Mouse (Mus musculus) MEL (cell line): ENCODE data around the gene Aff1. TPM values are rescaled to one million over a fixed set of nuclear protein-coding genes. Genes with fewer than 3 reads are reported as not detected.

ENCODE experiments used
- DNase-seq: peaks from one replicate; pipeline ENCODE4 v3.0.0; 2011; ENCODE audit warnings: low read depth, low spot score
- H3K27ac ChIP-seq: 2 replicates; pipeline ENCODE4 v1.5.1; 2012; ENCODE audit warnings: low read depth, mild to moderate bottlenecking, control low read depth, low read length, moderate library complexity; ENCODE audit not compliant: control insufficient read depth
- H3K27me3 ChIP-seq, 2 experiments: fragments of 150-350 bp in 1 of 2; sonication (generic) in 1 of 2; 2 replicates each; pipeline ENCODE4 v1.6.1; 2012; ENCODE audit warnings: low read length in 2 of 2, mild to moderate bottlenecking in 2 of 2, improper control_type of control experiment in 1 of 2, moderate library complexity in 1 of 2; ENCODE audit not compliant: insufficient read depth in 2 of 2, control insufficient read depth in 1 of 2
- H3K36me3 ChIP-seq, 2 experiments: 2 replicates each; pipeline ENCODE4 v1.6.1; 2012 to 2014; ENCODE audit warnings: low read length in 2 of 2, improper control_type of control experiment in 1 of 2, inconsistent platforms in 1 of 2, mild to moderate bottlenecking in 1 of 2; ENCODE audit not compliant: insufficient read depth in 2 of 2, control insufficient read depth in 1 of 2
- H3K4me1 ChIP-seq, 2 experiments: fragments of 150-350 bp in 1 of 2; sonication (generic) in 1 of 2; 2 replicates each; pipeline ENCODE4 v1.6.1; 2012; ENCODE audit warnings: low read length in 2 of 2, improper control_type of control experiment in 1 of 2, mild to moderate bottlenecking in 1 of 2; ENCODE audit not compliant: insufficient read depth in 2 of 2, control insufficient read depth in 1 of 2
- H3K4me3 ChIP-seq, 2 experiments: fragments of 150-350 bp in 1 of 2; sonication (generic) in 1 of 2; 2 replicates each; pipeline ENCODE4 v1.5.1; 2012; ENCODE audit warnings: low read depth in 2 of 2, low read length in 2 of 2, mild to moderate bottlenecking in 2 of 2, moderate library complexity in 2 of 2, control low read depth in 1 of 2, improper control_type of control experiment in 1 of 2; ENCODE audit not compliant: control insufficient read depth in 1 of 2, insufficient read depth in 1 of 2
- H3K79me2 ChIP-seq: 2 replicates; pipeline ENCODE4 v1.6.1; 2012; ENCODE audit warnings: mild to moderate bottlenecking, low read length, moderate library complexity; ENCODE audit not compliant: control insufficient read depth, poor library complexity, insufficient read depth
- H3K9ac ChIP-seq: 2 replicates; pipeline ENCODE4 v1.6.1; 2012; ENCODE audit warnings: low read depth, mild to moderate bottlenecking, control low read depth, low read length, moderate library complexity; ENCODE audit not compliant: control insufficient read depth, poor library complexity, severe bottlenecking
- H3K9me3 ChIP-seq: fragments of 150-350 bp; sonication (generic); replicated peaks from 2 replicates; pipeline ENCODE4 v1.6.1; 2012; ENCODE audit warnings: mild to moderate bottlenecking, low read length, improper control_type of control experiment, moderate library complexity; ENCODE audit not compliant: insufficient read depth
- CHD2 ChIP-seq: IDR thresholded peaks from 2 replicates; pipeline ENCODE4 v1.6.1; 2011; ENCODE audit warnings: low read length, improper control_type of control experiment
- E2F4 ChIP-seq: IDR thresholded peaks from 2 replicates; pipeline ENCODE4 v1.6.1; 2011; ENCODE audit warnings: low read depth, low read length, improper control_type of control experiment, borderline replicate concordance
- ETS1 ChIP-seq: IDR thresholded peaks from 2 replicates; pipeline ENCODE4 v1.6.1; 2012; ENCODE audit warnings: low read depth, mild to moderate bottlenecking, inconsistent platforms, low read length, improper control_type of control experiment, moderate library complexity
- GABPA ChIP-seq: IDR thresholded peaks from 2 replicates; pipeline ENCODE4 v1.6.1; 2012; ENCODE audit warnings: low read depth, mild to moderate bottlenecking, inconsistent platforms, low read length, improper control_type of control experiment, moderate library complexity
- GATA1 ChIP-seq: IDR thresholded peaks from 2 replicates; pipeline ENCODE4 v1.6.1; 2011; ENCODE audit warnings: low read depth, low read length, improper control_type of control experiment
- JUND ChIP-seq: IDR thresholded peaks from 2 replicates; pipeline ENCODE4 v1.6.1; 2011; ENCODE audit warnings: low read depth, mild to moderate bottlenecking, improper control_type of control experiment, low read length
- KAT2A ChIP-seq: conservative IDR thresholded peaks from 2 replicates; pipeline ENCODE4 v1.6.1; 2012; ENCODE audit warnings: low read depth, low read length, improper control_type of control experiment, inconsistent platforms
- MAZ ChIP-seq: IDR thresholded peaks from 2 replicates; pipeline ENCODE4 v1.6.1; 2012; ENCODE audit warnings: low read depth, mild to moderate bottlenecking, inconsistent platforms, low read length, improper control_type of control experiment
- POLR2AphosphoS2 ChIP-seq: IDR thresholded peaks from 2 replicates; pipeline ENCODE4 v1.6.1; 2011; ENCODE audit warnings: low read length, improper control_type of control experiment
- RAD21 ChIP-seq: IDR thresholded peaks from 2 replicates; pipeline ENCODE4 v1.6.1; 2011; ENCODE audit warnings: mild to moderate bottlenecking, low read depth, low read length, improper control_type of control experiment
- TAL1 ChIP-seq: IDR thresholded peaks from 2 replicates; pipeline ENCODE4 v1.6.1; 2012; ENCODE audit warnings: mild to moderate bottlenecking, inconsistent platforms, low read length, moderate library complexity, mixed read lengths
- TBP ChIP-seq: IDR thresholded peaks from 2 replicates; pipeline ENCODE4 v1.8.0; 2011; ENCODE audit warnings: low read depth, low read length, improper control_type of control experiment
- TCF12 ChIP-seq: IDR thresholded peaks from 2 replicates; pipeline ENCODE4 v1.6.1; 2014; ENCODE audit warnings: low read depth, mild to moderate bottlenecking, inconsistent platforms, low read length, improper control_type of control experiment, moderate library complexity
- USF1 ChIP-seq: IDR thresholded peaks from 2 replicates; pipeline ENCODE4 v1.6.1; 2014; ENCODE audit warnings: low read depth, mild to moderate bottlenecking, inconsistent platforms, low read length, improper control_type of control experiment, moderate library complexity
- ZKSCAN1 ChIP-seq: IDR thresholded peaks from 2 replicates; pipeline ENCODE4 v1.6.1; 2012; ENCODE audit warnings: low read depth, mild to moderate bottlenecking, inconsistent platforms, low read length, improper control_type of control experiment, moderate library complexity
- ZMIZ1 ChIP-seq: IDR thresholded peaks from 2 replicates; pipeline ENCODE4 v1.6.1; 2012; ENCODE audit warnings: low read depth, mild to moderate bottlenecking, inconsistent platforms, low read length, improper control_type of control experiment, moderate library complexity
- polyA plus RNA-seq, 2 experiments: library from polyadenylated mRNA; stranded (reverse) in 1 of 2; unstranded in 1 of 2; fragments of >175 nt in 1 of 2; fragments of >200 nt in 1 of 2; gene quantifications; 2 replicates each; pipeline versions ENCODE4 v1.2.1 to v1.2.4; 2012; ENCODE audit warnings: low replicate concordance in 2 of 2, low read depth in 1 of 2; ENCODE audit not compliant: insufficient read length in 2 of 2, insufficient read depth in 1 of 2, missing spikeins in 1 of 2
- total RNA-seq: library from RNA; depleted of rRNA; stranded (reverse); fragments of 300-350 nt; gene quantifications from 2 replicates; pipeline ENCODE4 v1.2.3, GENCODE M21; 2012

Aff1 gene
- total and polyA plus RNA-seq, 3 experiments, result 5.4 to 13.4 TPM; not detected in 1

- no peaks in the 10 kb centered on the region for H3K9me3 ChIP-seq
- no peak overlapping the region for H3K4me3 ChIP-seq
- no peaks in the 10 kb centered on the region for H3K27me3 ChIP-seq
- H3K79me2 ChIP-seq, result no peaks in the 10 kb centered on the region
- H3K9ac ChIP-seq, result no peak overlapping the region
- H3K4me1 ChIP-seq, result peaks cover 0 to 5% of the 10 kb centered on the region in 2 experiments; a peak in 2 of 4 replicates
- TF ChIP-seq TCF12 (no peak), USF1 (no peak), TAL1 (no peak), POLR2AphosphoS2 (no peak), MAZ (no peak)
- no peak overlapping the region for H3K27ac ChIP-seq
- peaks cover 2 to 19% of the 10 kb centered on the region in 2 experiments; a peak in 3 of 4 replicates for H3K36me3 ChIP-seq
- no peak for DNase-seq
Measured at GRCm38 (mm10) chr5:103835471-103836147, 143.4 kb downstream of the Aff1 start.

GRCm38 (mm10) chr5:103836148-103836784, 144.1 kb downstream of the Aff1 start:
- Histone ChIP-seq H3K27me3 (no peaks in the 10 kb centered on the region), H3K4me1 (peaks cover 0 to 5% of the 10 kb centered on the region in 2 experiments; a peak in 2 of 4 replicates), H3K9me3 (no peaks in the 10 kb centered on the region), H3K9ac (no peak overlapping the region), H3K4me3 (no peak overlapping the region), H3K36me3 (peaks cover 2 to 22% of the 10 kb centered on the region in 2 experiments; a peak in 3 of 4 replicates), H3K79me2 (no peaks in the 10 kb centered on the region), H3K27ac (no peak overlapping the region)
- no peak for TF ChIP-seq GABPA
- TF ChIP-seq TBP, result no peak
- no peak for TF ChIP-seq ETS1
- TF ChIP-seq CHD2, result no peak
- no peak for TF ChIP-seq TAL1
- no peak for TF ChIP-seq ZMIZ1
- TF ChIP-seq ZKSCAN1, result no peak
- no peak for TF ChIP-seq KAT2A
- TF ChIP-seq MAZ, result no peak
- no peak for TF ChIP-seq RAD21
- no peak for TF ChIP-seq GATA1
- no peak for TF ChIP-seq JUND
- TF ChIP-seq E2F4, result no peak
- no peak for DNase-seq
